Mouse (Mus musculus): Measurements from ENCODE around the gene Adgrl1. TPM values are rescaled to one million over a fixed set of nuclear protein-coding genes. Genes with fewer than 3 reads are reported as not detected.

Adgrl1 gene
- polyA plus RNA-seq, 1 experiment from 2014 or later, result 14.8 TPM

- ATAC-seq (ENCODE audit: low read depth), result no peak
- no peaks in the 10 kb centered on the region for H3K27me3 ChIP-seq (ENCODE audit: control insufficient read depth, insufficient read depth, low read depth, low read length)
Measured at GRCm38 (mm10) chr8:83914232-83914631, 14.3 kb downstream of the Adgrl1 start.

DNA sequence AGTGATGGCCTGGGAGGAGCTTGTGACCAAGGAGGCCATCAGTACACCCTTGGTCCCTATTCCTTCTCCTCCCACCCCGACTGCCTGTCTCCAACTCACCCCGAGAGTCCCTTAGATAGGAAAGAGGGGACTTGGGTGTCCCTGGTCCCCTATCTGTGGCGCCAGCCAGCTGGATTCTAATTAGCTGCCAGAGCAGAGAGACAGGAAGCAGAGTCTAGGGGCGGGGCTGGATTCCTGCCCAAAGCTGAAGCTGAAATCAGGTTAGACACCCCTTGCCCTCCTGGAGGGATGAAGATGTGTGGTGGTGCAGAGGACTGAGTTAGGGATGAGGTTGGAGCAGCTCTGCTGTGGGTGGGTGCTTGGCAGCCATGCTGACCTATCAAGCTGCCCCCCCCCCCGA is 15.0 kb downstream of the Adgrl1 start:
- no peak overlapping the region for H3K9ac ChIP-seq (ENCODE audit: low read length)
- H3K9me3 ChIP-seq (ENCODE audit: control insufficient read depth, low read length), result no peaks in the 10 kb centered on the region
- H3K4me3 ChIP-seq (ENCODE audit: low read length), result no peak overlapping the region
- 37% methylated on average over 5 of the region's 5 CpGs for WGBS
- H3K4me1 ChIP-seq (replicated peaks; ENCODE audit: control insufficient read depth, insufficient read depth, low read length), result peaks cover 41% of the 10 kb centered on the region
- ATAC-seq (ENCODE audit: low read depth), result no peak
- peaks cover 3% of the 10 kb centered on the region for H3K36me3 ChIP-seq (ENCODE audit: control insufficient read depth, insufficient read depth, low read length)
- no peak overlapping the region for H3K27ac ChIP-seq (ENCODE audit: low read length)
- H3K27me3 ChIP-seq (ENCODE audit: control insufficient read depth, insufficient read depth, low read depth, low read length), result no peaks in the 10 kb centered on the region
- H3K4me2 ChIP-seq (ENCODE audit: low read depth, low read length), result no peak overlapping the region

More at GRCm38 (mm10) chr8:83914232-83914631, 14.3 kb downstream of the Adgrl1 start:
- Histone ChIP-seq H3K4me3 (ENCODE audit: low read length) (no peak overlapping the region), H3K27ac (ENCODE audit: low read length) (no peak overlapping the region), H3K9ac (ENCODE audit: low read length) (no peak overlapping the region), H3K36me3 (ENCODE audit: control insufficient read depth, insufficient read depth, low read length) (no peaks in the 10 kb centered on the region), H3K9me3 (ENCODE audit: control insufficient read depth, low read length) (no peaks in the 10 kb centered on the region), H3K4me2 (ENCODE audit: low read depth, low read length) (no peak overlapping the region), H3K4me1 (replicated peaks; ENCODE audit: control insufficient read depth, insufficient read depth, low read length) (peaks cover 48% of the 10 kb centered on the region)
- 85% methylated on average over 3 of the region's 3 CpGs for WGBS

- no peaks in the 10 kb centered on the region for H3K9me3 ChIP-seq (ENCODE audit: control insufficient read depth, low read length)
- no peak overlapping the region for H3K9ac ChIP-seq (ENCODE audit: low read length)
Measured at GRCm38 (mm10) chr8:83916015-83916414, 16.1 kb downstream of the Adgrl1 start.

GRCm38 (mm10) chr8:83917566-83917965 is 17.7 kb downstream of the Adgrl1 start:
- Histone ChIP-seq H3K36me3 (ENCODE audit: control insufficient read depth, insufficient read depth, low read length) (peaks cover 12% of the 10 kb centered on the region), H3K4me3 (ENCODE audit: low read length) (no peak overlapping the region), H3K27me3 (ENCODE audit: control insufficient read depth, insufficient read depth, low read depth, low read length) (no peaks in the 10 kb centered on the region), H3K9ac (ENCODE audit: low read length) (no peak overlapping the region), H3K4me2 (ENCODE audit: low read depth, low read length) (no peak overlapping the region), H3K9me3 (ENCODE audit: control insufficient read depth, low read length) (no peaks in the 10 kb centered on the region), H3K27ac (ENCODE audit: low read length) (no peak overlapping the region), H3K4me1 (replicated peaks; ENCODE audit: control insufficient read depth, insufficient read depth, low read length) (peaks cover 25% of the 10 kb centered on the region)
- ATAC-seq (ENCODE audit: low read depth), result no peak
- WGBS, result 65% methylated on average over 6 of the region's 6 CpGs

More at GRCm38 (mm10) chr8:83916015-83916414, 16.1 kb downstream of the Adgrl1 start:
- H3K4me1 ChIP-seq (replicated peaks; ENCODE audit: control insufficient read depth, insufficient read depth, low read length), result peaks cover 34% of the 10 kb centered on the region
- ATAC-seq (ENCODE audit: low read depth), result no peak
- peaks cover 9% of the 10 kb centered on the region for H3K36me3 ChIP-seq (ENCODE audit: control insufficient read depth, insufficient read depth, low read length)
- no peak overlapping the region for H3K4me2 ChIP-seq (ENCODE audit: low read depth, low read length)
- H3K27me3 ChIP-seq (ENCODE audit: control insufficient read depth, insufficient read depth, low read depth, low read length), result no peaks in the 10 kb centered on the region
- no peak overlapping the region for H3K4me3 ChIP-seq (ENCODE audit: low read length)
- no peak overlapping the region for H3K27ac ChIP-seq (ENCODE audit: low read length)
- WGBS, result 81% methylated on average over 5 of the region's 5 CpGs

GRCm38 (mm10) chr8:83921558-83921957 is 21.7 kb downstream of the Adgrl1 start:
- no peaks in the 10 kb centered on the region for H3K9me3 ChIP-seq (ENCODE audit: control insufficient read depth, low read length)
- ATAC-seq (ENCODE audit: low read depth), result peak; percentile 23; the same call in 1 of the 2 replicates
- H3K4me2 ChIP-seq (ENCODE audit: low read depth, low read length), result no peak overlapping the region
- H3K27me3 ChIP-seq (ENCODE audit: control insufficient read depth, insufficient read depth, low read depth, low read length), result no peaks in the 10 kb centered on the region
- no peak overlapping the region for H3K27ac ChIP-seq (ENCODE audit: low read length)
- 60% methylated on average over 3 of the region's 3 CpGs for WGBS
- H3K4me3 ChIP-seq (ENCODE audit: low read length), result no peak overlapping the region
- H3K4me1 ChIP-seq (replicated peaks; ENCODE audit: control insufficient read depth, insufficient read depth, low read length), result no peaks in the 10 kb centered on the region
- H3K36me3 ChIP-seq (ENCODE audit: control insufficient read depth, insufficient read depth, low read length), result peaks cover 32% of the 10 kb centered on the region
- no peak overlapping the region for H3K9ac ChIP-seq (ENCODE audit: low read length)

DNA sequence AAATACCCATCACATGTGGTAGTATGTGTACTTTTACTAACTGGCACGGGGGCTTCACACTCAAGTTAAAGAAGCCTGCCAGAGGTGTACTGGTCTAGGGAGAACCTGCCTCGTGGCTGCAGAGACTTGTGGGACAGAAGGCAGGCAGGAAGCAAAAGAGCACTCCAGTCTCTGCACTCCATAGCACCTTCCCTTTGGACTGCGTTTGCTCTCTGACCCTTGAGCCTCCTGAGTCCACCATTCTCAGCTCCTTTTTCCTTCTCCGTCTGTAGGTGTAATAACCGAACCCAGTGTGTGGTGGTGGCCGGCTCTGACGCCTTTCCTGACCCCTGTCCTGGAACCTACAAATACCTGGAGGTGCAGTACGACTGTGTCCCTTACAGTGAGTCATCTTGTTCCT is 22.8 kb downstream of the Adgrl1 start:
- H3K27ac ChIP-seq (ENCODE audit: low read length), result no peak overlapping the region
- WGBS, result 87% methylated on average over 8 of the region's 8 CpGs
- H3K4me1 ChIP-seq (replicated peaks; ENCODE audit: control insufficient read depth, insufficient read depth, low read length), result no peaks in the 10 kb centered on the region
- H3K9ac ChIP-seq (ENCODE audit: low read length), result no peak overlapping the region
- H3K27me3 ChIP-seq (ENCODE audit: control insufficient read depth, insufficient read depth, low read depth, low read length), result no peaks in the 10 kb centered on the region
- H3K9me3 ChIP-seq (ENCODE audit: control insufficient read depth, low read length), result no peaks in the 10 kb centered on the region
- H3K36me3 ChIP-seq (ENCODE audit: control insufficient read depth, insufficient read depth, low read length), result peaks cover 32% of the 10 kb centered on the region
- no peak for ATAC-seq (ENCODE audit: low read depth)
- H3K4me3 ChIP-seq (ENCODE audit: low read length), result no peak overlapping the region
- no peak overlapping the region for H3K4me2 ChIP-seq (ENCODE audit: low read depth, low read length)

DNA sequence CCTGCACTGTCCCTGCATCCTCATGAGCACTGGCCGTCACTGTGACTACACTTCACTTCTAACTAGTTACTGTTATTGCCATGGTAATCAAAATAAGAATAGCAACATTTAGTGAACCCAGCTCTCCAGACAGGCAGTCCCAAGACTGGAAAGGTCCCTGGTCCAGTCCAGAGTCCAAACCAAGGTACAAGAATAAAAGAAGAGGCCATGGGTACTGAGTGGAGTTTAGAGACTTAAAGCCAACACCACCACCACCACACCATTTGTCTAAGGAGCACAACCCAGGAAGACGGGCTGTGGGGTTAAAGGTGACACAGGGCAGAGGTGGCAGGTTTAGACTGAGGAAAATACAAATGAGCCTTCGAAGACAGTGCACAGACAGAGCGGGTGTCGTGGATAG is 24.7 kb downstream of the Adgrl1 start:
- no peak overlapping the region for H3K27ac ChIP-seq (ENCODE audit: low read length)
- no peak overlapping the region for H3K4me2 ChIP-seq (ENCODE audit: low read depth, low read length)
- no peaks in the 10 kb centered on the region for H3K4me1 ChIP-seq (replicated peaks; ENCODE audit: control insufficient read depth, insufficient read depth, low read length)
- H3K36me3 ChIP-seq (ENCODE audit: control insufficient read depth, insufficient read depth, low read length), result peaks cover 37% of the 10 kb centered on the region
- 83% methylated on average over 5 of the region's 5 CpGs for WGBS
- no peak overlapping the region for H3K4me3 ChIP-seq (ENCODE audit: low read length)
- H3K9ac ChIP-seq (ENCODE audit: low read length), result no peak overlapping the region
- H3K9me3 ChIP-seq (ENCODE audit: control insufficient read depth, low read length), result no peaks in the 10 kb centered on the region
- no peaks in the 10 kb centered on the region for H3K27me3 ChIP-seq (ENCODE audit: control insufficient read depth, insufficient read depth, low read depth, low read length)
- ATAC-seq (ENCODE audit: low read depth), result no peak

DNA sequence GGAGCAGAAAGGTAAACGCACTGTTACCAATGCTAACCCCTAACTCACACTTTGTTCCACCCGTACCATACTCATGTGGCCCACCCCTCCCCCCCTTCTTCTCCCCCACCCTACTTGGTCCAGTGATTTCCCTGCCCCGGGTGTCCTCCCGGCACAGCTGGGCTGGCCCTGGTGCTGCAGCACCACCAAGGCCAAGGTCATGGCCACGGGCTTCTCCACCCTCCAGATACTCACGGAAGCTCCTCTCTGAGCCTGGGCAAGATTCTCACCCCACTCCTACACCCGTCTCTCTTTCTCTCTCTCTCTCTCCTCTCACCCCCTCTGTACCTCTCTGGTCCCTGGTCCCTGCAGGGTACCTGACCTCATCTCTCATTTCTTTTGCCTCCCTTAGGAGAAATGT is 26.4 kb downstream of the Adgrl1 start:
- no peak overlapping the region for H3K27ac ChIP-seq (ENCODE audit: low read length)
- 59% methylated on average over 7 of the region's 7 CpGs for WGBS

GRCm38 (mm10) chr8:83934222-83934621 is 34.3 kb downstream of the Adgrl1 start:
- WGBS, result 80% methylated on average over 5 of the region's 5 CpGs
- no peak overlapping the region for H3K9ac ChIP-seq (ENCODE audit: low read length)
- no peak overlapping the region for H3K4me2 ChIP-seq (ENCODE audit: low read depth, low read length)
- H3K27me3 ChIP-seq (ENCODE audit: control insufficient read depth, insufficient read depth, low read depth, low read length), result no peaks in the 10 kb centered on the region
- no peak overlapping the region for H3K4me3 ChIP-seq (ENCODE audit: low read length)
- peaks cover 62% of the 10 kb centered on the region for H3K36me3 ChIP-seq (ENCODE audit: control insufficient read depth, insufficient read depth, low read length)
- ATAC-seq (ENCODE audit: low read depth), result no peak
- no peak overlapping the region for H3K27ac ChIP-seq (ENCODE audit: low read length)
- H3K9me3 ChIP-seq (ENCODE audit: control insufficient read depth, low read length), result no peaks in the 10 kb centered on the region
- no peaks in the 10 kb centered on the region for H3K4me1 ChIP-seq (replicated peaks; ENCODE audit: control insufficient read depth, insufficient read depth, low read length)

More for the DNA sequence above, 26.4 kb downstream of the Adgrl1 start:
- H3K4me1 ChIP-seq (replicated peaks; ENCODE audit: control insufficient read depth, insufficient read depth, low read length), result no peaks in the 10 kb centered on the region
- H3K27me3 ChIP-seq (ENCODE audit: control insufficient read depth, insufficient read depth, low read depth, low read length), result no peaks in the 10 kb centered on the region
- H3K4me3 ChIP-seq (ENCODE audit: low read length), result no peak overlapping the region
- no peaks in the 10 kb centered on the region for H3K9me3 ChIP-seq (ENCODE audit: control insufficient read depth, low read length)
- peaks cover 33% of the 10 kb centered on the region for H3K36me3 ChIP-seq (ENCODE audit: control insufficient read depth, insufficient read depth, low read length)
- no peak for ATAC-seq (ENCODE audit: low read depth)
- no peak overlapping the region for H3K9ac ChIP-seq (ENCODE audit: low read length)
- no peak overlapping the region for H3K4me2 ChIP-seq (ENCODE audit: low read depth, low read length)

DNA sequence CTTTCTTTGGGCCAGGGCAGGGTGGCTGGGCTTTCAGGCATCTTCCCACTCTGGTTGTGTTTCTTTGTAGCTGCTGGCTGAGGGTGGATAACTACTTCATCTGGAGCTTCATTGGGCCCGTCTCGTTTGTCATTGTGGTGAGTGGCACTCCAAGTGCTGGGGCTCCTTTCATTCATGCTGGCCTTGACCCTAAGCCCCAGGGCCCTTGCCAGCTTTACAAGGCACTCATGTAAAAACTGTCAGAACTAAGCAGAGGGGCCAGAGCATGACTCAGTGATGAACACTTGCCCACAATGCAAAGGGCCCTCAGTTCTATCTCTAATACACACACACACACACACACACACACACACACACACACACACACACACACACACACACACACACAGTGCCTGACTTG is 35.1 kb downstream of the Adgrl1 start:
- 77% methylated on average over 2 of the region's 2 CpGs for whole genome bisulfite sequencing
- Histone ChIP-seq H3K36me3 (ENCODE audit: control insufficient read depth, insufficient read depth, low read length) (peaks cover 55% of the 10 kb centered on the region), H3K27me3 (ENCODE audit: control insufficient read depth, insufficient read depth, low read depth, low read length) (no peaks in the 10 kb centered on the region), H3K4me3 (ENCODE audit: low read length) (no peak overlapping the region), H3K27ac (ENCODE audit: low read length) (no peak overlapping the region), H3K4me1 (replicated peaks; ENCODE audit: control insufficient read depth, insufficient read depth, low read length) (no peaks in the 10 kb centered on the region), H3K9me3 (ENCODE audit: control insufficient read depth, low read length) (no peaks in the 10 kb centered on the region), H3K9ac (ENCODE audit: low read length) (no peak overlapping the region), H3K4me2 (ENCODE audit: low read depth, low read length) (no peak overlapping the region)
- no peak for ATAC-seq (ENCODE audit: low read depth)
